Mouse (Mus musculus) neural tube, embryonic 14.5 days (tissue): ENCODE measurements around the gene Lsg1. TPM values are rescaled to one million over a fixed set of nuclear protein-coding genes. Genes with fewer than 3 reads are reported as not detected.

ENCODE experiments used
- ATAC-seq: fragments of 200-750 bp; cut with Nextera tagmentation; 2 replicates; pipeline ENCODE4 v1.8.0; 2017; ENCODE audit warnings: low read depth, mild to moderate bottlenecking, moderate TSS enrichment, moderate library complexity
- H3K27ac ChIP-seq: fragments of 300-500 bp; sonication (generic); 2 replicates; pipeline ENCODE4 v1.5.1; 2014; ENCODE audit warnings: low read depth, mild to moderate bottlenecking, control low read depth, low read length, moderate library complexity, mixed read lengths
- H3K27me3 ChIP-seq: fragments of 300-500 bp; sonication (generic); 2 replicates; pipeline ENCODE4 v1.6.1; 2014; ENCODE audit warnings: low read length; ENCODE audit not compliant: control insufficient read depth, insufficient read depth
- H3K36me3 ChIP-seq: fragments of 300-500 bp; sonication (generic); 2 replicates; pipeline ENCODE4 v1.6.1; 2014; ENCODE audit warnings: low read length, mixed read lengths; ENCODE audit not compliant: control insufficient read depth, insufficient read depth
- H3K4me1 ChIP-seq: fragments of 300-500 bp; sonication (generic); 2 replicates; pipeline ENCODE4 v1.6.1; 2014; ENCODE audit warnings: low read length; ENCODE audit not compliant: control insufficient read depth, insufficient read depth
- H3K4me2 ChIP-seq: fragments of 300-500 bp; sonication (generic); 2 replicates; pipeline ENCODE4 v1.6.1; 2014; ENCODE audit warnings: mild to moderate bottlenecking, low read depth, low read length, control low read depth
- H3K4me3 ChIP-seq: fragments of 300-500 bp; sonication (generic); 2 replicates; pipeline ENCODE4 v1.5.1; 2014; ENCODE audit warnings: low read depth, low read length, control low read depth, mixed read lengths
- H3K9ac ChIP-seq: fragments of 300-500 bp; sonication (generic); replicated peaks from 2 replicates; pipeline ENCODE4 v1.6.1; 2014; ENCODE audit warnings: low read depth, mild to moderate bottlenecking, control low read depth, low read length, mixed read lengths
- H3K9me3 ChIP-seq: fragments of 300-500 bp; sonication (generic); 2 replicates; pipeline ENCODE4 v1.6.1; 2016; ENCODE audit warnings: low read length; ENCODE audit not compliant: control insufficient read depth
- WGBS: fragments of 180-500 bp; shearing (Covaris S2); extraction: QIAGEN DNeasy Blood & Tissue Kit; methylation state at CpG from one replicate; pipeline ENCODE4 v1.1.7; 2014; 5-methylcytosine and 5-hydroxymethylcytosine counted together
- polyA plus RNA-seq: library from polyadenylated mRNA; unstranded; fragments of >200 nt; fragmentation: Nextera tagmentation; extraction: Ambion mirVana; gene quantifications from 2 replicates; pipeline ENCODE4 v1.2.1, GENCODE M21; 2014

The Lsg1 gene
- polyA plus RNA-seq, 1 experiment from 2014 or later = 43.9 TPM

- Histone ChIP-seq H3K9ac (no peak overlapping the region), H3K9me3 (no peaks in the 10 kb centered on the region), H3K4me1 (no peaks in the 10 kb centered on the region), H3K4me2 (no peak overlapping the region), H3K27me3 (no peaks in the 10 kb centered on the region), H3K27ac (no peak overlapping the region), H3K36me3 (peaks cover 57% of the 10 kb centered on the region), H3K4me3 (no peak overlapping the region)
- no peak for ATAC-seq
- 96% methylated on average over 4 of the region's 4 CpGs for WGBS
These were observed 17.2 kb downstream of the Lsg1 start for GRCm38 (mm10) chr16:30570173-30570572.

- H3K4me1 ChIP-seq = no peaks in the 10 kb centered on the region
- H3K27me3 ChIP-seq = no peaks in the 10 kb centered on the region
- H3K4me3 ChIP-seq = no peak overlapping the region
- peaks cover 54% of the 10 kb centered on the region for H3K36me3 ChIP-seq
- no peak overlapping the region for H3K4me2 ChIP-seq
- no peak overlapping the region for H3K9ac ChIP-seq
- H3K27ac ChIP-seq = no peak overlapping the region
- no peak for ATAC-seq
- H3K9me3 ChIP-seq = no peaks in the 10 kb centered on the region
- 82% methylated on average over 6 of the region's 6 CpGs for WGBS
These were observed 21.8 kb downstream of the Lsg1 start for GRCm38 (mm10) chr16:30565631-30566030.

- no peak for ATAC-seq
- H3K27me3 ChIP-seq = no peaks in the 10 kb centered on the region
- H3K4me3 ChIP-seq = no peak overlapping the region
- no peaks in the 10 kb centered on the region for H3K4me1 ChIP-seq
- no peaks in the 10 kb centered on the region for H3K9me3 ChIP-seq
- H3K4me2 ChIP-seq = no peak overlapping the region
- H3K9ac ChIP-seq = no peak overlapping the region
- H3K36me3 ChIP-seq = peaks cover 35% of the 10 kb centered on the region
- 94% methylated on average over 4 of the region's 4 CpGs for WGBS
- no peak overlapping the region for H3K27ac ChIP-seq
These were observed 26.8 kb downstream of the Lsg1 start for GRCm38 (mm10) chr16:30560601-30561000.

GRCm38 (mm10) chr16:30559312-30559992 lies 27.9 kb downstream of the Lsg1 start:
- Histone ChIP-seq H3K9me3 (no peaks in the 10 kb centered on the region), H3K27me3 (no peaks in the 10 kb centered on the region), H3K36me3 (peaks cover 32% of the 10 kb centered on the region), H3K4me1 (no peaks in the 10 kb centered on the region), H3K9ac (no peak overlapping the region), H3K4me3 (no peak overlapping the region), H3K4me2 (no peak overlapping the region), H3K27ac (no peak overlapping the region)
- 97% methylated on average over 5 of the region's 5 CpGs for WGBS
- no peak for ATAC-seq

GRCm38 (mm10) chr16:30554109-30554508 lies 33.3 kb downstream of the Lsg1 start:
- Histone ChIP-seq H3K4me1 (no peaks in the 10 kb centered on the region; the same call in 1 of the 2 replicates), H3K9ac (no peak overlapping the region), H3K4me3 (no peak overlapping the region), H3K4me2 (no peak overlapping the region), H3K27me3 (no peaks in the 10 kb centered on the region), H3K36me3 (peaks cover 8% of the 10 kb centered on the region; the same call in 1 of the 2 replicates), H3K27ac (no peak overlapping the region), H3K9me3 (no peaks in the 10 kb centered on the region)
- 96% methylated on average over 8 of the region's 8 CpGs for WGBS
- ATAC-seq = no peak

- Histone ChIP-seq H3K4me2 (no peak overlapping the region), H3K9ac (no peak overlapping the region; the same call in 1 of the 2 replicates), H3K27me3 (no peaks in the 10 kb centered on the region), H3K36me3 (peaks cover 6% of the 10 kb centered on the region; the same call in 1 of the 2 replicates), H3K27ac (peak overlapping the region; percentile 60), H3K4me3 (no peak overlapping the region), H3K4me1 (peaks cover 6% of the 10 kb centered on the region; the same call in 1 of the 2 replicates), H3K9me3 (no peaks in the 10 kb centered on the region)
- ATAC-seq = peak; percentile 9; the same call in 1 of the 2 replicates
- 34% methylated on average over 11 of the region's 11 CpGs for WGBS
These were observed 34.6 kb downstream of the Lsg1 start for GRCm38 (mm10) chr16:30552621-30553338.

GRCm38 (mm10) chr16:30550748-30551192 lies 36.6 kb downstream of the Lsg1 start, which contains the start of gene Tmem44:
Gene Tmem44 (minus strand): TSS chr16:30550842.
- Histone ChIP-seq H3K36me3 (0 out of 2 replicates have a peak, but pooled peaks cover 4% of the 10 kb centered on the region), H3K27me3 (no peaks in the 10 kb centered on the region), H3K4me2 (peak within 1 kb of the TSS; percentile 58), H3K4me3 (peak within 1 kb of the TSS; percentile 60), H3K9me3 (no peaks in the 10 kb centered on the region), H3K27ac (peak within 1 kb of the TSS; percentile 75), H3K4me1 (peaks cover 6% of the 10 kb centered on the region; the same call in 1 of the 2 replicates), H3K9ac (peak within 1 kb of the TSS; percentile 87)
- peak; percentile 71 for ATAC-seq
- 4% methylated on average over 14 of the region's 14 CpGs for WGBS

GRCm38 (mm10) chr16:30549966-30550747 lies 37.2 kb downstream of the Lsg1 start:
- H3K4me1 ChIP-seq = peaks cover 6% of the 10 kb centered on the region; the same call in 1 of the 2 replicates
- peak overlapping the region; percentile 87 for H3K9ac ChIP-seq
- no peaks in the 10 kb centered on the region for H3K27me3 ChIP-seq
- H3K27ac ChIP-seq = peak overlapping the region; percentile 75
- peak; percentile 91 for ATAC-seq
- 1% methylated on average over 62 of the region's 63 CpGs for WGBS
- peak overlapping the region; percentile 58 for H3K4me2 ChIP-seq
- H3K36me3 ChIP-seq = peaks cover 9% of the 10 kb centered on the region; the same call in 1 of the 2 replicates
- H3K9me3 ChIP-seq = no peaks in the 10 kb centered on the region
- H3K4me3 ChIP-seq = peak overlapping the region; percentile 60
